Mouse (Mus musculus) induced T-regulatory cell, adult 2 months (primary cell): ENCODE measurements around the gene Zmiz1.

Experiments
- DNase-seq: peaks from one replicate; pipeline ENCODE4 v3.0.0-alpha.2; 2012; ENCODE audit warnings: low read depth

Gene Zmiz1

GRCm38 (mm10) chr14:25456666-25457433 lies 2.1 kb upstream of the Zmiz1 start:
- DNase-seq: no peak

GRCm38 (mm10) chr14:25457434-25457957 lies 1.5 kb upstream of the Zmiz1 start:
- DNase-seq: peak; percentile 93

GRCm38 (mm10) chr14:25458111-25459015 lies 622 bp upstream of the Zmiz1 start:
- DNase-seq: peak; percentile 83

- DNase-seq: peak; percentile 71
Measured at GRCm38 (mm10) chr14:25459394-25459997, 511 bp downstream of the Zmiz1 start.

- DNase-seq: peak; percentile 84
Measured at GRCm38 (mm10) chr14:25459998-25460800, 1.2 kb downstream of the Zmiz1 start.

- peak; percentile 54 for DNase-seq
Measured at GRCm38 (mm10) chr14:25460801-25461675, 2.1 kb downstream of the Zmiz1 start.

GRCm38 (mm10) chr14:25461676-25462385 lies 2.8 kb downstream of the Zmiz1 start:
- peak; percentile 50 for DNase-seq

DNA sequence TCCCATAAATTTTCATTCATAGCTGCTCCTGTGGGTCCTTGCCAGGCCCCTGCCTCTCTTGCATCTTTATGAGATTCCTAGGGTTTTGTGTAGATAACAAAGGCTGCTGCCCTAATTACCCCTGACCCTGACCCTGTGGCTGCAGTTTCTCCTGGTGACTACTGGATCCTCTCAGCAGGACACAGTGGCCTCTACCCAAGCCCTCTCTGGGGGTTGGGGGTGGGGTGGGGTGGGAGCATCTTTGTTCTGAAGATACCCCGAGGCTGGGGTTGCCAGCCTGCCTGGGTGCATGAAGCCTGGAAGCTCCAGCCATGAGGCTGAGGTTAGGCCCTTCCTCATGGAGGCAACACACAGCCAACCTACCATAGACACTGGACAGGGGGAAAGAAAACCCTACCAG lies 4.0 kb downstream of the Zmiz1 start:
- DNase-seq: no peak

GRCm38 (mm10) chr14:25463919-25464318 lies 4.9 kb downstream of the Zmiz1 start:
- DNase-seq: no peak

DNA sequence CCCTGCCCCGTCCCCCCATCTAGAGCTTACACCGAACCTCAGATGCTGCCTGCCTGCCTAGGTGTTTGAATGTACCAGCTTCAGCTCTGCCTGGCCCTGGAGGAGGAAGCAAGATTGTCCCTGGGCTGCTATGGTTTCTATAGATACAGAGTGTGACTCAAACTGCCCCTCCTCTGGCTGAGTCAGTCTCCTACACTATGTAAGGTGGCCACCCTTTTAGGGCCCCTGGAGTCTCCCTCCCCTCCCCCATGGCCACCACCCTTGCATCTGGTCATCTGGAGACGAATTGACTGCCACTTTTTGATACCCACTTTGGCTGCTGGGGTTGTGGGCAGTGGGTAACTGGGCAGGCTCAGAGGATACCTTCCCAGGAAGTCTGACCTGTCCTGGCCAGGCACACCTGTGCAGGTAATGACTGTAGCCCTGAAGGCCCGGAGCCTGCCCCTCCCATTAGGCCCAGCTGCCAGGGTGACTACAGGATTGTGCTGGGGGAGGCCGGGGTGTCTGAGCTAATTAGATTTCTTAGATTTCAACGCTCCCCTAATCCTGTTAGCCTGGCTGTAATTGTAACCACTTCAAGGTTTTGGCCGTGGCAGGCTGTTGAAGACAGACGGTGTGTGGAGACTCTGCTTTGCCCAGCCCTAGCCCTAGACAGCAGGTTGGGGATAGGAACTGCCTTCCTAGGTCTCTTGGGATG lies 5.8 kb downstream of the Zmiz1 start:
- peak; percentile 50 for DNase-seq

GRCm38 (mm10) chr14:25466361-25466760 lies 7.4 kb downstream of the Zmiz1 start:
- peak; percentile 50 for DNase-seq

DNA sequence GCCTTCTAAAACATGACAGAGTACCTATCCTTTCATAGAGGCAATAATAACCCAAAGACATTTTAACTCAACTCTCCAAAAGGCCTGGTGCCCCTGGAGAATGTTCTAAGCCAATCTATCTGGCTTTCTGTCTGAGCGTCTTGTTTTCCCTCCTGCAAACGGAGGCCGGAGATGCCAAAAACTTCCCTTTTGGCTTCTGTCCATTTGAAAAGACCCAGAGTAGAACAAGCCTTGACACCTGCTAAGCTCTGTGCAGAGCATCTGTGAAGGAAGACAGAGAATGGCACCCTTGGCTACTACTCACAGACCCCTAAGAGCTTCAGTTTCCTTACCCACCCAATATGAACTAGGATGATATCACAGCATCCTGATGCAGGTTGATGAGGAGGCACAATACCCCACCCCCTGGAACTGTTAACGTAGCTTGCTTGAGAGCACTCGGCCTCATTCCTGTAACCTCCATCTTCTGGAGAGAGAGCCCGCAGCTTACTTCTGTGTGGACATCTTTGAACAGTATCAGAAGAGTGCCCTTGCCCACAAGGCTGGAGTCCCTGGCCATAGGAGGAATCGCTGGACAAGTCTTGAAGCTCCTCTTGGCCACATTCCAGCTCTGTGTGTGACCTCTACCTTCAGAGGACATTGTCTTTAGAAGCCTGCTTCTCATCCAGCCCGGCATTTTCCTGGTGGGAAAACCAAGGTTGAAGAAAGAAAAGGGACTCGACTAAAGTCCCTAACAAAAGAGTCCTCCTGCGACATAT lies 9.1 kb downstream of the Zmiz1 start:
- DNase-seq: no peak

DNA sequence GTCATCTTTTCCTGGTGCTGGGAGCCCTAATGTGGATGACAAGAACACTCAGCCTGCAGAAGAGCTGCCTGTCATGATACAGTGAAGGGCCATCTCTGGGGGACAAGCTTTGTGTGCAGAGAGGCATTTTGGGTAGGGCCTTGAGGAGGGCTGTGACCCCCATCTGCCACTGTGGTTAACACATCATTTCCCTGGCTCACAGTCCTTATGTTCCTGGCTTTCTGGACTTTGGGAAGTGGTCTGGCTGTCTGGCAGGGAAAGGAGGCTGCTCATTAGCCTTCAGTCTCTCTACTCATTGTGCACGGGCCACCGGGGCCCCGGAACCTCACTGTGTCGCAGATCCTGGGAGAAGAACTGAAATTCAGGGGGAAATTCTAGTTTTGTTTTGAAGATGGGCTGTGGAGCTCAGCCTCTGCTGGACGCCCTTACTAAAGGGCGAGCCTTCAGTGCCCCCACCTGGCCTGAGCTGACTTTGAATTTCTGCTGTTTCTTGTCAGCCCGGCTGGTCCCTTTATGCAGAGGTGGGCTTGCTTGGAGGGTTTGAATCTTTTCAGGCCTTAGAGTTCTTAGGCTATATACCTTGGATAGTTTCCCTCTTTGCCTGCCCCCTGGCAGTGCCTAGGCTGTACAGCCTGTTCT lies 10.0 kb downstream of the Zmiz1 start:
- no peak for DNase-seq

- DNase-seq: no peak
Measured at GRCm38 (mm10) chr14:25470224-25470805, 11.3 kb downstream of the Zmiz1 start.

GRCm38 (mm10) chr14:25471035-25471434 lies 12.1 kb downstream of the Zmiz1 start:
- peak; percentile 61 for DNase-seq

DNA sequence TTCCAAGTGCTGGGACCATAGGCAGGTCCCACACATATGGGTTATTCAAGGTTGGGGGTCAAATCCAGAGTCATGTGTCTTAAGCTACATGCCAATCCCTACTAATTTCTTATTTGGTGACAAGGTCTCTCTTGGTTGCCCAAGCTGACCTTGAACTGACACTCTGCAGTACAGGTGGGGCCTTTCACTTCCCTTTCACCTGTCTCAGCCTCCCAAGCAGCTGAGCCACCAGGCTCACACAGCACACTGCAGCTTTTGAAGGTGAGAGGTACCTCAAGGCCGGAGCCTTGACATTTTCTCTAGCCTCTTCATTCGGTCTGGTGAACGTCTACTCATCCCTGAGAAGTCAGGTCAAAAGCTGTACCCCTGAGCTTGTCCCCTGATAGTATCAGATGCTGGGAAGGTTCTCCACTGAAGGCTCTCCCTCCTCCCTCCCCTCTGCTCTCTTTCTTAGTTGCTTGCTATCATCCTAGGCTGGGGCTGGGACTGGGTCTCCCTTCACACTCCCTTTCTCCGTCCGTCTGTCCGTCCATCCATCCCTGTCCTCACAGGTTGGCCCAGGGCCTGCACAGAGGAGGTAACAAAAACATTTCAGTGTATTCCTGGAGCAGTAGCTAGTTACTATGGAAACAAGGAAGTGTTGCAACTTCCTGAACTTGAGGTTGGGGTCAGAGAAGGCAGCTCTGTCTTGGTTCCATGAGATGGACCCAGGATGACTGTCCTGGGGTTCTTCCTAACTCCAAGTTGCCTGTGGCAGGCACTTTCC lies 13.3 kb downstream of the Zmiz1 start:
- DNase-seq: peak; percentile 58
